Mouse (Mus musculus): Measurements from ENCODE around the gene Isg20l2.
"Not testable (repeated sequence)": the region's sequence is repeated elsewhere in the genome, so short reads cannot be mapped to it uniquely, and the experiment has no call there.

Gene Isg20l2

GRCm38 (mm10) chr3:87930078-87930795 lies at the start of gene Isg20l2, which contains the start of gene Rrnad1:
Gene Isg20l2, plus strand, starts transcription at chr3:87930314.
Gene Rrnad1, minus strand, starts transcription at chr3:87930717.
- DNase-seq (ENCODE audit: inconsistent ontology term): peak; percentile 96

DNA sequence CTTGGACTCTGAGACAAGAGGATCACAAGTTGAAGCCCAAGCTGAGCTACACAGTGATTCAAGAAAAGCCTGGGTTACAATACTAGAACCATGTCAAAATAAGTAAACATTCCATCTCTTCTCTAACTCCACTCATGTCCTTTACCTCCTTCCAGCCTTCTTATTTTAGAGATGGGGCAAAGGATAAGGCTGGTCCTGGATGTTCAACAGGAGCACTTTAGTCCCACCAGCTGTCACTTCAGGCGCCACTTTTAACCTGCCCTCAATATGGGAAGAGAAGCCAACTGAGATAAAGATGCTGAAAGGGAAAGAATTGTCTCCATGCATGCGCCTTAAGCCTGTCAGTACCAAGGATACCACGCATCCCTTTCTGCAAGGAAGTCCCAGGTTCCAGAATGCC lies 45.8 kb upstream of the Isg20l2 start:
- DNase-seq (ENCODE audit: inconsistent ontology term): no peak

DNA sequence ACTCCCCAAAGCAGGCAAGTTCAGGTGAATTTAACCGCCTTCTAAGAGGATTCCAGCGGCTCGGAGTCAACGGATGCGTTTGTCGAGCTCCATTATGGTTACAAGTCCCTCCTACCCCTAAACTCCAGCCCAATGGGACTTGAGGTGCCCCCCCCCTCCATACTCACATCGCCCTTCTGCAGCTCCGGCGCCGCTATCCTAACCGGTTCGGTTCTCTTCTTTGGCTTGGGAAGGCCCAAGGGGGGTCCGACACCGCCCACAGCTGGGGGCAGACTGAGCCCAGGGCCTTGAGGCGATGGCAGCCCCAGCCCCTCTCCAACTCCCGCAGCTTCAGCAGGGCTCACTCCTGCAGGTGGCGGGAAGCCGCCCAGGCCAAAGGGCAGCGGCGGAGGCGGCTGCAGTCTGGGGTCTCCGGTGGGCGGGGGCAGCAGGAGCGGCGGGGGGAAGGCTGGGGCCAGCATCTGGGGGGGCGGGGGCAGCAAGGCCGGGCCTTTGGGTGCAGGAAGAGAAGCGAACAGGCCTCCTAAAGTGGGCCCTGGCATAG lies 45.3 kb upstream of the Isg20l2 start:
- DNase-seq (ENCODE audit: inconsistent ontology term): peak; percentile 66

DNA sequence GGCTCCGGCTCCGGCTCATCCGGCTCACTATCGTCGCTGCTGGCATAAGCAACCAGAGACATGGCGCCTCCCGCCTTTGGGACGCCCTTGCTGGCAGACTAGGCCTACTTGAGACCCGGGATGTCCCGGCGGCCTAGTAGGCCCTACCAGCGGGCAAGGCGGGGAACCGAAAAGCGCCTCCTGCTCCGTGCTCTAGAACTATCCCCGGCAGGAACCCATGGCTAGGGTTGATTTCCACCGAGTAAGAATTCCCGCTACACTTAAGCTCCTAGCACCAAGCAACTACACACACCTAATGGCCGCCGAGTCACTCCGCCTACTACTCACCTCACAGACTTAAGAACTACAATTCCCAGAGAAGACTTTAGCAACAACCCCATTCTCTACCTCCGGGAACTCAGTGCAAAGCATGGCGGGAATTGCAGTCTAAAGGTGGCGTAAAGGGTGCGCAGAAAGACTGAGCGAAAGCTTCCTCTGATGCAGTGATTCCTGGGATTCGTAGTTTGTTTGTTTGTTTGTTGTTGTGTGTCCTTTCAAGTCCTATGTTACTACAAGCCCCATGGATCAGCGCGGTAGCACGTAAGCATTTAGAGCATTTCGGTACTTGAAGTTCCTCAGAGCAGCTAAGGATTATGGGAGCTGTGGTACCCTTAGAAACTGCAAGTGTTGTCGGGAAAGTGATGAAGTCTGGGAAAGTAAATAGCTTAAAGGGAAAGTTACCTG lies 44.7 kb upstream of the Isg20l2 start, which contains the start of gene Prcc:
Prcc (minus strand) TSS at position 328 of the 723 bp plus-strand sequence.
- peak; percentile 99 for DNase-seq (ENCODE audit: inconsistent ontology term)

DNA sequence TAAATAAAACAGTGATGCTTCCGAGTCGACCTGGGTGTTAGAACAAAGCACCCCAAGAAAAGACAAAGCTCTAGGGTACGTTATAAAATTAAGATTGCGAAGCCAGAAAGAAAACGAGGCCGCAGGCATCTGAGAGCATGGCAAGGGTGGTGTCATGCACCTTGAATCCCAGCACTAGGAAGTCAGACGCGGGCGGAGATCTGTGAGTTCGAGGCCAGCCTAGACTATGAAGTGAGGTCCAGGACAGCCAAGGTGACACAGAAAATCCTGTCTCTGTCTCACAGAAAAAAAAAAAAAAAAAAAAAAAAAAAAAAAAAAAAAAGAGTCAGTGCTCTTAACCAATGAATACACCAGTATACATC lies 44.1 kb upstream of the Isg20l2 start:
- DNase-seq (ENCODE audit: inconsistent ontology term): no peak

DNA sequence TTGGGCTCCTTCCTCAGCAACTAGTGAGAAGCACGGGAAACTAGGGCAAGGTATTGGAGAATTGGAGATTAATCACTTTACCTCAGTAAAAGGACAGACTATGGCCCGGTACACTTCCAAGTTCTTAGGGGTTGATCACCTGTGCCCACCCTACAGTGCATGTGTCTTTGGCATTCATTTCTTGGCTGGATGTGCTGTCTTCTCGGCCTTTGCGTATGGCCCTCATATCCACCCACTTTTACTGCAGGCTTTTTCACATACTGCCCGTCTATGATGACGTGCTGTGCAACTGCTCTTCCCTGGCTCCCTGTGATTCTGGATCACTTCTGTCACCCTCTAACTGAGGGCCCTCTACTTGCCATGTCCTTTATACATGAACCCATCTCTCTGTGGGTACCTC lies 43.7 kb upstream of the Isg20l2 start:
- no peak for DNase-seq (ENCODE audit: inconsistent ontology term)

DNA sequence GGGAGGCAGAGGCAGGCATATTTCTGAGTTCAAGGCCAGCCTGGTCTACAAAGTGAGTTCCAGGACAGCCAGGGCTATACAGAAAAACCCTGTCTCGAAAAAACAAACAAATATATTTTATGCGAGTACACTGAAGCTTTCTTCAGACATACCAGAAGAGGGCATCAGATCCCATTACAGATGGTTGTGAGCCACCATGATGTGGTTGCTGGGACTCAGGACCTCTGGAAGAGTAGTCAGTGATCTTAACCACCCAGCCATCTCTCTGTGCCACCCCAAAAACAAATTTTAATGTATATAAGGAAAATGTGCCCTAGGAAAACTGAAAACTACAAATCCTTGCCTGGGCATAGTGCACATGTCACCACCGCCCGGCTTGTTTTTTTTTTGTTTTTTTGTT lies 42.7 kb upstream of the Isg20l2 start:
- not testable (repeated sequence) for DNase-seq (ENCODE audit: inconsistent ontology term)

- DNase-seq (ENCODE audit: inconsistent ontology term): no peak
Observed at GRCm38 (mm10) chr3:87891481-87891880, 38.6 kb upstream of the Isg20l2 start.

GRCm38 (mm10) chr3:87893367-87893905 lies 36.7 kb upstream of the Isg20l2 start:
- DNase-seq (ENCODE audit: inconsistent ontology term): no peak

DNA sequence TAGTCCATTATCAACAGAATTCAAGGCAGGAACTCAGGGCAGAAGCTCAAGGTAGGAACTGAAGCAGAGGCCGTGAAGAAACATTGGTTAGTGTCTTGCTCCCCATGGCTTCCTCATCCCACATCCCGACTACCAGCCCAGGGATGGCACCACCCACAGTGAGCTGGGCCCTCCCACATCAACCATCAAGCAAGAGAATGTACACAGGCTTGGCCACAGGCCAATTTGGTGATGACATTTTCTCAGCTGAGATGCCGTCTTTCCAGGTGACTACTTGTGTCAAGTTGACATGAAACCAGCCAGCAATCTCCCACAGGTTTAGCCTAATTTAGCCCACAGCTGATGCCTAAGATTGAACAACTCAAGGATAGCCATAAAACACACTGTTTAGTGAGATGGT lies 30.8 kb upstream of the Isg20l2 start:
- no peak for DNase-seq (ENCODE audit: inconsistent ontology term)

- no peak for DNase-seq (ENCODE audit: inconsistent ontology term)
Observed at GRCm38 (mm10) chr3:87899776-87900175, 30.3 kb upstream of the Isg20l2 start.

GRCm38 (mm10) chr3:87901036-87901624 lies 29.0 kb upstream of the Isg20l2 start:
- no peak for DNase-seq (ENCODE audit: inconsistent ontology term)

- DNase-seq (ENCODE audit: inconsistent ontology term): not testable (repeated sequence)
Observed at GRCm38 (mm10) chr3:87901959-87902358, 28.2 kb upstream of the Isg20l2 start.

DNA sequence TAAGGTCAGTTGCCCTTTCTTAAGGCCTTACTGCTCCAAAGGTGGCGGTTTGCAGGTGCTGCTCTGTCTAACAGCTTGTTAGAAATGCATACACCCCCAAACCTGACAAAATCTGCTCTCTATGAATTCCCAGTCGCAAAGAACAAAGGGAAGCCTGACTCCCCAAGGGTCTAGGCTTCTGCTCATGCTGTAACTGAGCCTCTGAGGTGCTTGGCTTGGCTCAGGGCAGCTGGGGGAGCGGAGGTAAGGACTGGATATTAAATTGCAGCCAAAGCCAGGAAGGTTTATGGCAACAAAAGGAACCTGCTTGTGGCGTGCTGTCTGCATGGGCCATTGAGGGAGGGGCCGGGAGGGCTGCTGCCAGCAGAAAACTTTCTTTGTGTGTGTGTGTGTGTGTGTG lies 26.3 kb upstream of the Isg20l2 start:
- no peak for DNase-seq (ENCODE audit: inconsistent ontology term)

DNA sequence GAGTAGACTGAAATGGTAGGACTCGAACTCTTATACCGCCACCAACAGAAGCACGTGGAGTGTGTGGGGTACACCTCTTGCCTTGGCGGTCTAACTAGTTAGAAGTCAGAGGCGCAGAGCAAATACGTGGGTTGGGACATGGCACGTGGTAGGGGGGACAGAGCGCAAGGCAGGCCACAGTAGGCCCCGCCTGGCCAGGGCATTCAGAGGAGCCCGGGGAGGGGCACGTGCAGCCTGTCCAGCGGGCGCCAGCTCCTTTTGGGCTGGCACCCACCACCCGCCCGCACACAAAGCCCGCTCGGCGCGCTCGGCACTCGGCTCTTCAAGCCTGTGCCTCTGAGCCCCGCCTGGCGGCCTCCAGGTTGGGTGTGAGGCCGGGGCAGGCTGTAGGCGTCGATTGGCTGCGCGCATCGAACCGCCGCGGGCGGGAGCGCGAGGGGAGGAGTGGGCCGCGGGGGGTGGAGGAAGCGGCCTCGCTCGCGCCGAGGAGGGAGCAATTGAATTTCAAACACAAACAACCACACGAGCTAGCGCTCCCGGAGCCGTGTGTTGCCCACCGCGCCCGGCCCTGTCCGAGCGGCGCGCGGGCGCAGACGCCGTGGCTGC lies 24.1 kb upstream of the Isg20l2 start, which contains the start of gene Hdgf:
Hdgf (plus strand) TSS at position 442 of the 606 bp plus-strand sequence.
- DNase-seq (ENCODE audit: inconsistent ontology term): peak; percentile 99

GRCm38 (mm10) chr3:87906601-87906980 lies 23.5 kb upstream of the Isg20l2 start:
- DNase-seq (ENCODE audit: inconsistent ontology term): peak; percentile 77

DNA sequence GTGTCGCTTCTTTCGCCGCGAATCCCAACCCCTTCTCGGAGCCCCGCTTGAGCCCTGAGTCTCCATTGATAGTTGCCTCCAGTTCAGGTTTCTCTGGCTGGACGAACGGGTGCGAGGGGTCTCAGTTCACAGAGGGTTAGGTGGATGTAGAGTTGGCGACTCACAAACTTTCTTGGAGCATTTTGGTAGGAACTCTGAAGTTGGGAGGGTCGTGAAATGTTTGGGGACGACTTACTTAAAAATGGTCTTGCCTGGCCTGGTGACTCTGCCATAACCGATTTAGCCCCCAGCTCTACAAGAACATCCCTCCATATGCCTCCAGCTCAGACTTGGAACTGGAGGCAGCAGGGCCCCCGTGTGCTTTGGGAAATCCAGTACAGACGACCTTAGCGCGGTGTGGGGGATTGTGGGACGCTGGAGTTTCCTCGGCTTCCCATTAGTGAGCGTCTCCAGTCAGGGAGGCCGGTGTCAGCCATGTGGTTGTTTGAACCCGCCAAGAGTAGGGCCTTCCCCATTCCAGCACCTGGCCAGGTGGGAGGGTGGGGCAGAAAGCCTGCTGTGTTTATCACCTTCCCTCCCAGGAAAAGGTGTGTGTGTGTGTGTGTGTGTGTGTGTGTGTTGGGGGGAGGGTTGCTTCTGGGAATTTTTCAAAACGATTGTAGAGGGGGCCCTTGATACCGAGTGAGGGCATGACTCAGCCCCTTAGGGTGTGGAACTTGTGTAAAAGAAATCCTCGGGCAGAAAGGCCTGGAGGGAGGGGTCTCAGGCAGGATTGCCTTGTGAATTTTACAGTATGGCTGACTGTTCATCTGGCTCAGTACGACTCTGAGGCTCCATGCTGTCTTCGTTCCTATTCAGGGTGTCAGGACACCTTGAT lies 22.9 kb upstream of the Isg20l2 start:
- peak; percentile 60 for DNase-seq (ENCODE audit: inconsistent ontology term)

DNA sequence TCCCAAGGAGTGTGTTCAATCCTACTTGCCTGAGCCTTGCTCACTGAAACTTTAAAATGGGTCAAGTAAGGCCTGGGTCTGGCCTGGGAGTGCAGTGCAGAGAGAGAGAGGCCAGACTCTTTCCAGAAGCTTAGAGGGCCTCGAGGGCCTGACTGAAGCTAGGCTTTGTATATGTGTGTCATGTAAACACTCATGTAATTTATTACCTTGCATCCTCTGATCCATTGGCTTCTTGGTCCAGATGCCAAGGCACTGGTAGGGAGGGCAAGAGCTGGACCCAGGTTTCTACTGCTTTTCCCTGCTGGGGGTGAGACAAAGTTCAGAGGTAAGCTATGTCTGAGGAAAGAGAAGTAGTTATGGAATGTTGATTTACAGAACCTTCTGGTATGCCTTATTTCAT lies 22.2 kb upstream of the Isg20l2 start:
- DNase-seq (ENCODE audit: inconsistent ontology term): no peak

- no peak for DNase-seq (ENCODE audit: inconsistent ontology term)
Observed at GRCm38 (mm10) chr3:87909381-87909780, 20.7 kb upstream of the Isg20l2 start.

DNA sequence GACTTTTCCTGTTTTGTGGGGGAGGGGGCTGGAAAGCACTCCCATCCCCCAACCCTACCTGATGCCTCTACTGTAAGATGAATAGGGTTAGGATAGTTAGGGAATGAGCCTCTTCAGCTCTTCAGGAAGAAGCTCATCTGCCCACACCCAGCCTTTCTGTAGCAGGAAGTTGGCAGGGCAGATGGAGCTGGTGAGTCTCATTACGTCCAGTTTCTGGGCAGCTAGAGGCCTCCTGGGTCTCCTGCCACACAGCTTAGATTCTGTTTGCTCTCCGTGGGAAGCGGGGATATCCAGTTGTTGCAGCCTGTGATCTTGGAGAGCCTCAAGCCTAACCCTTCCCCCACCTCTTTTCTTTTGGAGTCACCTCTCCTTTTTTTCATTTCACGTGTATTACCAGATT lies 20.2 kb upstream of the Isg20l2 start:
- DNase-seq (ENCODE audit: inconsistent ontology term): peak; percentile 69
